Mouse (Mus musculus) lung, embryonic 16.5 days (tissue): ENCODE results near the gene Nt5c2. TPM values are rescaled to one million over a fixed set of nuclear protein-coding genes. Genes with fewer than 3 reads are reported as not detected.
A peak's percentile ranks its signal among the peaks of the same experiment; 100 is the strongest.
"Not testable (repeated sequence)": the region's sequence is repeated elsewhere in the genome, so short reads cannot be mapped to it uniquely, and the experiment has no call there.

Experiments used
- ATAC-seq: fragments of 200-750 bp; cut with Nextera tagmentation; 2 replicates; pipeline ENCODE4 v1.8.0; 2017; ENCODE audit warnings: low read depth, mild to moderate bottlenecking, moderate library complexity
- H3K27ac ChIP-seq: fragments of 300-500 bp; sonication (generic); 2 replicates; pipeline ENCODE4 v1.5.1; 2014; ENCODE audit warnings: mild to moderate bottlenecking, control low read depth, low read length
- H3K27me3 ChIP-seq: fragments of 300-500 bp; sonication (generic); 2 replicates; pipeline ENCODE4 v1.6.1; 2014; ENCODE audit warnings: low read depth, low read length, mixed read lengths; ENCODE audit not compliant: control insufficient read depth, insufficient read depth
- H3K36me3 ChIP-seq: fragments of 300-500 bp; sonication (generic); 2 replicates; pipeline ENCODE4 v1.6.1; 2014; ENCODE audit warnings: low read length; ENCODE audit not compliant: control insufficient read depth, insufficient read depth
- H3K4me1 ChIP-seq: fragments of 300-500 bp; sonication (generic); replicated peaks from 2 replicates; pipeline ENCODE4 v1.6.1; 2014; ENCODE audit warnings: low read length, mixed read lengths; ENCODE audit not compliant: control insufficient read depth, insufficient read depth
- H3K4me2 ChIP-seq: fragments of 300-500 bp; sonication (generic); 2 replicates; pipeline ENCODE4 v1.6.1; 2014; ENCODE audit warnings: low read depth, low read length, control low read depth
- H3K4me3 ChIP-seq: fragments of 300-500 bp; sonication (generic); 2 replicates; pipeline ENCODE4 v1.5.1; 2014; ENCODE audit warnings: mild to moderate bottlenecking, low read length, control low read depth
- H3K9ac ChIP-seq: fragments of 300-500 bp; sonication (generic); 2 replicates; pipeline ENCODE4 v1.6.1; 2014; ENCODE audit warnings: low read length, control low read depth
- H3K9me3 ChIP-seq: fragments of 300-500 bp; sonication (generic); 2 replicates; pipeline ENCODE4 v1.6.1; 2016; ENCODE audit warnings: low read length; ENCODE audit not compliant: control insufficient read depth
- WGBS: fragments of 180-500 bp; shearing (Covaris S2); extraction: QIAGEN DNeasy Blood & Tissue Kit; methylation state at CpG from one replicate; pipeline ENCODE4 v1.1.7; 2014; 5-methylcytosine and 5-hydroxymethylcytosine counted together
- polyA plus RNA-seq: library from polyadenylated mRNA; unstranded; fragments of >200 nt; fragmentation: Nextera tagmentation; extraction: Ambion mirVana; gene quantifications from 2 replicates; pipeline ENCODE4 v1.2.1, GENCODE M21; 2015

The Nt5c2 gene
- polyA plus RNA-seq, 1 experiment from 2014 or later: 92.2 TPM

DNA sequence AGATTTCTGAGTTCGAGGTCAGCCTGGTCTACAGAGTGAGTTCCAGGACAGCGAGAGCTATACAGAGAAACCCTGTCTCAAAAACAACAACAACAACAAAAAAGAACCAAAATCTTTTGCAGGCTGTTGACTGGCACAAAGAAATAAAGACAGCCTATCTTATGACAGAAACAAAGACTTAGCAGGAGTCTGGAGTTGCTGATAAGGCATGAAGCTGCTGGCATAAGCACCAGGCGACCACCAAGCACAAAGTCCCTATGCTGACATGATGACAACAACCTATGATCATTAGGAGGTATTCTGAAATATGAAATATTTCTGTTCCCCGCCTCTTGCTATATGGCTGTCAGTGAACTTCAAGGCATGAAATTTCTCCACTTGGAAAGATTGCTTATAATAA is 16.0 kb downstream of the Nt5c2 start:
- Histone ChIP-seq H3K9ac (no peak overlapping the region), H3K27me3 (no peaks in the 10 kb centered on the region), H3K27ac (no peak overlapping the region), H3K36me3 (no peaks in the 10 kb centered on the region), H3K4me3 (no peak overlapping the region), H3K4me1 (no peaks in the 10 kb centered on the region), H3K9me3 (no peaks in the 10 kb centered on the region), H3K4me2 (no peak overlapping the region)
- no peak for ATAC-seq
- WGBS: 70% methylated on average over 4 of the region's 4 CpGs

DNA sequence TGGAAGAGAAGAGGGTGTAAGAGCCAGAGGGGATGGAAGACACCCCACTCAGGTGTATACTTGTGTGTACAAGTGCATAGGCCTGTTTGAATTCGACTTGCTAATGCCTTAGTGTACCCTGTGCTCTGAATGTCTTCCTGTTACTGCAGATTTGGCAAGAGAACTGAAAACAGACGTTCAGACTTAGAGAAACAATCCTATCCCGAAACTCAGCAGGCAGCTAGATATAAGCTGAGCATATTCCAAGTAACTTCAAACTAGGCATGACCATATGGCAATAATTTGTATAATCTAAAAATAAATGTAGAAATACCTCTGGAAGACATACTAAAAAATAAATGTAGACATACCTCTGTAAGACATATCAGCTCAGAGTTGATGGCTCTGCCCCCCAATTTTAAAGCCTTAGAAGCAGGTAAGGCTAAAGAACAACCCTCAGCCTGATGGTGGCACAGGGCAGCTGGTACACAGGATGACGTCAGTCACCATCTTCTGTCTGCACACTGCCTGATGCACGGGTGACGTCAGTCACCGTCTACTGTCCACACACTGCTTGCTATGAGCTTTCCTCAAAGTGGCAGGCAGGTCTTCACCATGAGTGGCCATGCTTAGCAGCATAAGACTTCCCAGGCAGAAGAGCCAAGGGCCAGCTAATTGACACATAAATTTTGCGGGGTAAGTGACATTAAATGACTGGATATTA is 16.6 kb downstream of the Nt5c2 start:
- H3K9me3 ChIP-seq: no peaks in the 10 kb centered on the region
- no peak overlapping the region for H3K9ac ChIP-seq
- WGBS: 76% methylated on average over 8 of the region's 8 CpGs
- no peaks in the 10 kb centered on the region for H3K36me3 ChIP-seq
- no peak overlapping the region for H3K4me2 ChIP-seq
- no peak overlapping the region for H3K4me3 ChIP-seq
- no peaks in the 10 kb centered on the region for H3K4me1 ChIP-seq
- no peak overlapping the region for H3K27ac ChIP-seq
- H3K27me3 ChIP-seq: no peaks in the 10 kb centered on the region
- ATAC-seq: no peak

DNA sequence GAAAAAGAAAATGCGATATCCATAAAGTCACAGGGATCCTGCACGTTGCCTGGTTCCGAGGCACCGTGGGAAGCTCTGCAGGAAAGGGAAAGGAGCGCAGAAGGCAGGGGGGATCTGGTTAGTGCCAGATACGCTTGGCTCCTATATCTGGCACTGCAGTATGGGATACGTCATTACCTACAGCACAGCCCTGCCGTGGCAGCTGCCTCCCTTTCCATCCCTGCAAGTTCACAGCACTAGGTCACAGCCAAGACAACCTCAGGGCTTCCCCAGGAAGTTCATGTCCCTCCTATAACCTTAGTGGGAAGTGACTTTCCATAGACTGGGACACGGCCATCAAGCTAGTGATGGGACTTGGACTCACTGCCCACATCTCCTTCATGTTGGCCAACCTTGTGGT is 18.9 kb downstream of the Nt5c2 start:
- WGBS: 77% methylated on average over 9 of the region's 9 CpGs
- ATAC-seq: no peak

DNA sequence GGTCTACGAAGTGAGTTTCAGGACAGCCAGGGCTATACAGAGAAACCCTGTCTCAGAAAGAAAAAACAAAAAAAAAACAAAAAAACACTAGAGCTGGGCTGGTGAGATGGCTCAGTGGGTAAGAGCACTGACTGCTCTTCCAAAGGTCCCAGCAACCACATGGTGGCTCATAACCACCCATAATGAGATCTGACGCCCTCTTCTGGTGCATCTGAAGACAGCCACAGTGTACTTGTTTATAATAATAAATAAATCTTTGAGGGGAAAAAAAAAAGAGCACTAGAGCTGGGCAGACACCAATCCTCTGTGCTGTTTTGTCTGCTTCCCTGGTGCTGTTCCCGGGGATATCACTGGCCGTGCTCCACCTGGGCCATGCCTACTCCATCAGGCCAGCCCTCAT is 22.6 kb downstream of the Nt5c2 start:
- not testable (repeated sequence) for ATAC-seq, H3K4me3 ChIP-seq, H3K36me3 ChIP-seq, H3K9ac ChIP-seq, H3K27ac ChIP-seq, H3K4me2 ChIP-seq, H3K9me3 ChIP-seq, H3K27me3 ChIP-seq
- H3K4me1 ChIP-seq: peaks cover 11% of the 10 kb centered on the region
- WGBS: 57% methylated on average over 4 of the region's 4 CpGs

More for the DNA sequence above, 18.9 kb downstream of the Nt5c2 start:
- H3K9ac ChIP-seq: no peak overlapping the region
- no peaks in the 10 kb centered on the region for H3K36me3 ChIP-seq
- no peaks in the 10 kb centered on the region for H3K9me3 ChIP-seq
- H3K4me3 ChIP-seq: no peak overlapping the region
- no peaks in the 10 kb centered on the region for H3K4me1 ChIP-seq
- no peak overlapping the region for H3K4me2 ChIP-seq
- no peaks in the 10 kb centered on the region for H3K27me3 ChIP-seq
- H3K27ac ChIP-seq: no peak overlapping the region

DNA sequence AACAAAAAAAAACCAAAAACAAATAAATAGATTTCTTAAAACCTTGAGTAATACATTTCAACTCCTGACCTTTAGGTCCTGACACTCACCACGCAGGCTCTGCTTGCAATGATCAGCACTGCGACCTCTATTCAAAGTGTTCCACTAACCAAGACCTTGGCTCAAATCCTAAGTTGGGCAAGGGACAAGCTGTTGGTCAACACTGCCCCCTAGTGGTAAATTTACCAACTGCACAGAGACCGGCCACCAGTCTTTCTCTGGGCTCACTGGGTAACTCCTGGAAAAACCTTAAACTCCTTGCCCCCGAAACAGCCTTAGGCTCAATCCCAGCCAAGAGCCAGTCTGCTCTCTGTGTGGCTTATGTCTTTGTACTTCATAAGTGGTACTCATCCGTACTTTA is 23.8 kb downstream of the Nt5c2 start:
- Histone ChIP-seq H3K4me1 (peaks cover 13% of the 10 kb centered on the region), H3K4me3 (no peak overlapping the region), H3K4me2 (no peak overlapping the region), H3K9me3 (no peaks in the 10 kb centered on the region), H3K36me3 (no peaks in the 10 kb centered on the region), H3K27me3 (no peaks in the 10 kb centered on the region), H3K27ac (no peak overlapping the region), H3K9ac (no peak overlapping the region)
- ATAC-seq: no peak
- 4% methylated on average over 5 of the region's 5 CpGs for WGBS

DNA sequence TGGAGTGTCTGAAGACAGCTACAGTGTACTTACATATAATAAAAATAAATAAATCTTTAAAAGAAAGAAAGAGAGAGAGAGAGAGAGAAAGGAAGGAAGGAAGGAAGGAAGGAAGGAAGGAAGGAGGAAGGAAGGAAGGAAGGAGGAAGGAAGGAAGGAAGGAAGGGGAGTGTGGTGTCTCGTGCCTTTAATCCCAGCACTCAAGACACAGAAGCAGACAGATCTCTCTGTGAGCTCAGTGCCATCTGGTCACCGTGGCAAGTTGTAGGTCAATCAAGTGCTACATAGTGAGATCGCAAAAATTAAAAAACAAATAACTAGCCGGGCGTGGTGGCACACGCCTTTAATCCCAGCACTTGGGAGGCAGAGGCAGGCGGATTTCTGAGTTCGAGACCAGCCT is 24.3 kb downstream of the Nt5c2 start:
- H3K27me3 ChIP-seq, H3K36me3 ChIP-seq, H3K27ac ChIP-seq, H3K9me3 ChIP-seq, ATAC-seq, H3K9ac ChIP-seq, H3K4me2 ChIP-seq, H3K4me3 ChIP-seq: not testable (repeated sequence)
- peaks cover 13% of the 10 kb centered on the region for H3K4me1 ChIP-seq
- WGBS: 79% methylated on average over 8 of the region's 8 CpGs

DNA sequence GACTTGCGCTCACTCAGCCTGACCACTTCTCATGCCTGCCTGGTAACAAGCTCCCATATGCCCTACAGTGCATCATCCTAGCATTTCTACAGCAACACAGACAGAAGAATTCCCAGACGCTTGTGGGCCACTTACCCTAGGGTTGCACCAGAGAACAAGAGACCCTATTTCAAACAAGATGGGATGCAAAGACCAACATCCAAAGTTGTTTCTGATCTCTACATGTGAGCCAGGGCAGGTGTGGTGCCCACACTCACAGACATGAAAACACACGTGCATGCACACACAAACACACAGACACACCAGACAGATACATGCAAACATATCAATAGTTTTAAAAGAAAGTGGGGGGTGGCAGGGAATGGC is 24.8 kb downstream of the Nt5c2 start:
- H3K9me3 ChIP-seq: no peaks in the 10 kb centered on the region
- H3K4me2 ChIP-seq: no peak overlapping the region
- H3K9ac ChIP-seq: no peak overlapping the region
- H3K27me3 ChIP-seq: no peaks in the 10 kb centered on the region
- H3K36me3 ChIP-seq: no peaks in the 10 kb centered on the region
- WGBS: 69% methylated on average over 3 of the region's 3 CpGs
- H3K27ac ChIP-seq: peak overlapping the region; percentile 93
- no peak for ATAC-seq
- peaks cover 14% of the 10 kb centered on the region for H3K4me1 ChIP-seq
- H3K4me3 ChIP-seq: no peak overlapping the region

DNA sequence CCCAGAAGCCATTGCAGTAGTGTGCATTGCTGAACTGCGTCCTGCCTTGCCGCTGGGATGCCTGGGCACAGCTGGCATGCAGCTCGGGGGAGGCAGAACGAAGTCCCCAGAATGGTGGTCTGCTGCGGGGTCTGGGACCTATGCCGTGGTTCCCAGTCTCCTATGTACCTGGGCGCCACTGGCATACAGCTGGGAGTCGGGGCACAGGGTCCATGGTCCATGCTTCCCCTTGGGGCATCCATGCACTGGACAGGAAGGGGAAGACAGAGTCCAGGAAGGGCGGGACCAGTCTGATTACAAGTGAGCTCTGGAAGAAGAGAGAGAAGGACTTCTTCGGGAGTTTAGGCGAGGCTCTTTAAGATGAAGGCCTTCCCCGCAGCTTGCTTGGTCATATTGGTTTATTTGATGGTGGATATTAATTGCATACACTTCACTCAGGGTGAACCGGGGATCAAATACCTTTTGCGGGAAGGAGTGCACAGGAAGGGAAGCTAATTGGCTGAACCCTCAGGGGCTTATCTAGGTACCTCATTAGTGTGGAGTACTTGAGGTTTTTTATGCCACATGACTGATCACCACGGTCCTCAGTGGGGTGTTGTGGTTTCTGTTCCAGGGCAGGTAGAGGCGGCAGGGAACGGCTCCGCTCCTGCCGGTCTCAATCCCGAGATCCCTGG is 25.3 kb downstream of the Nt5c2 start:
- peak overlapping the region; percentile 93 for H3K27ac ChIP-seq

DNA sequence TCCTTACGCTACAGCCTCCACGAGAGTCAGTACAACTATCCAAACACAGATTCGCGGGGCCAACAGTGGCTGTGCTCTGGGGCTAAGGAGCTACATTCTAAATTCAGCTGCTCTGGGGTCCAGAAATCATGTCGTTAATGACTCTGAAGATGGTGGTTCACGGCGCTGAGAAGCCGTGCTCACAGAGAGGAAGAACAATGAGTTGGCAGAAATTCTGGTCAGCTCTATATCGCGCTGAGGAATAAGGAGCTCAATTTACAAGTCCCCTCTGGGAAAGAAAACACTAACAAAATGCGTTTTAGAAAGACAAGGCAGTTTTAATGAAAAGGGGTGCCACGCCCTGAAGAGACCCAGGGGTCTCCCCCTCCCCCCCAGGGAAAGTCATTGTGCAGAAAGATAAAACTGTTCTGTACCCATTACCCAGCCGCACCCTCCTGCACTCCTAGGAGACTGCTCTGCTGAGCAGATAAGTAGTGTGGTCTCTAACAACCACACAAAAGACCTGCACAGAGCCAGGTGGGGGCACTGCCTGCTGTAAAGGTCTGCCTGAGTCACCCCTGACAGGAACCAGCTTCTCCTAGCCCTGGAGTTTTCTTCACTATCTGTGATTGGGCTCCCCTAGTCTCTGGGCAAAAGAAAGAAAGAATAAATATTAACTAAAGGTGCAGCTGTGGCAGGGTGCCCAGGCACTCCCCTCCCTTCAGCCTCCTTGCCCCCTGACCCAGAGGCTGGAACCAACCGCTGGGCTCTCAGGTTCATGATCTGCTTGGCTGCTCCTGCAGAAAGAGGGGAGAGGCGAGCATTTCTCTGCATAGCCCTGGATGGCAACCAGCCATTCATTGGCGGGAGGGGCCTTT is 26.5 kb downstream of the Nt5c2 start:
- Histone ChIP-seq H3K27me3 (no peaks in the 10 kb centered on the region), H3K4me3 (no peak overlapping the region), H3K4me1 (peaks cover 24% of the 10 kb centered on the region), H3K36me3 (no peaks in the 10 kb centered on the region), H3K9me3 (no peaks in the 10 kb centered on the region), H3K4me2 (peak overlapping the region; percentile 8; the same call in 1 of the 2 replicates), H3K27ac (peak overlapping the region; percentile 93), H3K9ac (peak overlapping the region; percentile 21; the same call in 1 of the 2 replicates)
- 43% methylated on average over 16 of the region's 16 CpGs for WGBS
- peak; percentile 86 for ATAC-seq

More for the DNA sequence above, 25.3 kb downstream of the Nt5c2 start:
- ATAC-seq: no peak
- no peaks in the 10 kb centered on the region for H3K9me3 ChIP-seq
- no peak overlapping the region for H3K4me2 ChIP-seq
- no peaks in the 10 kb centered on the region for H3K36me3 ChIP-seq
- no peaks in the 10 kb centered on the region for H3K27me3 ChIP-seq
- H3K4me3 ChIP-seq: no peak overlapping the region
- no peak overlapping the region for H3K9ac ChIP-seq
- peaks cover 19% of the 10 kb centered on the region for H3K4me1 ChIP-seq
- WGBS: 63% methylated on average over 20 of the region's 20 CpGs
